Mouse (Mus musculus): Measurements from ENCODE around the gene Rapgef1. TPM values are rescaled to one million over a fixed set of nuclear protein-coding genes. Genes with fewer than 3 reads are reported as not detected.
A peak's percentile ranks its signal among the peaks of the same experiment; 100 is the strongest.

The Rapgef1 gene
- polyA plus RNA-seq, 1 experiment from 2014 or later: 15.9 TPM

DNA sequence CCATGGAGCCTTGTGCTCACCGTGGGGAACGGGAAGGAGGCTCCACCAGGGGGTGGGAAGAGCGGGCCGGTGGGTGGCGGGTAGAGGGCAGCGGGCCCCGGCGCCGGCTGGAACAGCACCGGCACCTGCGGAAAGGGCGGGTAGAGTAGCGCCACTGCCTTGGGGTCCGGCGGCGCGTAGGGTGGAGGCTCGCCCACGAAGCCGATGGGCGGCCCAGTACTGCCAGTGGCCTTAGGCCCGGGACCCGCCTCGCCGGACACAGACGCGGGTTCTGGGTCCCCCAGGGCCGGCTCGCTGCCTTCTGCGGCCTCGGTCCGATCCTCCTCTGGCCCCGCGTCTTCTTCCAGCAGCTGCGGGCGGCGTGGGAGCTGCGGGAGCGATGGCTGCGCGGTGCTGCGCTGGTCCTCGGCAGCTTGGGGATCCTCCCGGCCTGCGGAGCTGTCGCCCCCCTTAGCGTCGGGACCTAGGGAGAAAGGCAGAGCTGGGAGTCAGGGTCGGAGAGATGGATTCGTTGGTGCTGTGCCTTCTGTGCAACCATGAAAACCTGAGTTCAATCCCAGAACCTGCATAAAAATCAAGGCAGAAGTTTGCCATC lies 127.8 kb downstream of the Rapgef1 start:
- no peak overlapping the region for H3K27ac ChIP-seq

DNA sequence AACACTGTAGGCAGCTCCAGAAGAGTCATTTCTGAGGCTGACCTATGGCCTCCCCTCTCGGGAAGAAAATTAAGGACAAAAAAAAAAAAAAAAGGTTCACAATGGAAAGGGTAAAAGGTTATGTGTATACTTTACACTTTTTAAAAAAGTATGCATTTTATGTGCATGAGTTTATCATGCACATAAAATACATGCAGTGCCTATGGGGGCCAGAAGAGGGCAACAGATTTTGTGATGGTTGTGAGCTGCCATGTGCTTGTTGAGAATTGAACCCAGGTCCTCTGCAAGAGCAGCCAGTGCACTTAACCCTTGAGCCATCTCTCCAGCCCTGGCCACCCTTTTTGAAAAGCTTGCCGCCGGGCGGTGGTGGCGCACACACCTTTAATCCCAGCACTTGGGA lies 128.3 kb downstream of the Rapgef1 start:
- peak overlapping the region; percentile 67 for H3K4me2 ChIP-seq (replicated peaks)
- no peaks in the 10 kb centered on the region for H3K36me3 ChIP-seq
- peaks cover 81% of the 10 kb centered on the region for H3K27me3 ChIP-seq
- H3K9me3 ChIP-seq: no peaks in the 10 kb centered on the region
- peaks cover 17% of the 10 kb centered on the region for H3K4me1 ChIP-seq
- peak overlapping the region; percentile 41; the same call in 1 of the 2 replicates for H3K4me3 ChIP-seq
- no peak overlapping the region for H3K9ac ChIP-seq
- ATAC-seq (ENCODE audit: low FRiP score, low read depth): no peak
- H3K27ac ChIP-seq: no peak overlapping the region
- 52% methylated on average over 5 of the region's 5 CpGs for WGBS

More for the DNA sequence above, 127.8 kb downstream of the Rapgef1 start:
- Histone ChIP-seq H3K4me3 (peak overlapping the region; percentile 41), H3K36me3 (no peaks in the 10 kb centered on the region), H3K9me3 (no peaks in the 10 kb centered on the region), H3K9ac (peak overlapping the region; percentile 59), H3K4me2 (replicated peaks) (peak overlapping the region; percentile 67), H3K27me3 (peaks cover 76% of the 10 kb centered on the region), H3K4me1 (peaks cover 17% of the 10 kb centered on the region)
- ATAC-seq (ENCODE audit: low FRiP score, low read depth): no peak
- 2% methylated on average over 48 of the region's 50 CpGs for WGBS

DNA sequence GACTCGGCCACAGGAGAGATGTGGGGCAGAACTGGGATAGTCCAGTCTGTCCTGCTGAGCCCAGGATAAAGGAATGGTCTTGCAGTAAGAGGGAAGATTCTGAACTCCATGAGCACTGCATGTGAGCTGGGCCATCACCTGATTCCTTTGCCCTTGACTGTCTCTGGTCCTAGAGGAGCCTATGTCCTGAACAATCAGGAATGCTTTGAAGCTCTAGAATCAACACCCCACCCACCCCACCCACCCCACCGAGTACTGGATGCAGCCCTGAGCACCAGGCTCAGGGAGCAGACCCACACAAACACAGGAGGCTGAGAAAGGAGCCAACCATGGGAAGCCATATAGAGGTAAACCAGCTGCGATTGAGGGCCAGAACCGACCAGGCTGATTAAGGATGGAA lies 129.0 kb downstream of the Rapgef1 start:
- H3K4me1 ChIP-seq: peaks cover 17% of the 10 kb centered on the region
- no peak for ATAC-seq (ENCODE audit: low FRiP score, low read depth)
- H3K4me2 ChIP-seq (replicated peaks): no peak overlapping the region
- 88% methylated on average over 4 of the region's 4 CpGs for WGBS
- H3K27me3 ChIP-seq: peaks cover 88% of the 10 kb centered on the region
- no peaks in the 10 kb centered on the region for H3K9me3 ChIP-seq
- H3K9ac ChIP-seq: no peak overlapping the region
- H3K4me3 ChIP-seq: no peak overlapping the region
- no peaks in the 10 kb centered on the region for H3K36me3 ChIP-seq
- H3K27ac ChIP-seq: no peak overlapping the region

DNA sequence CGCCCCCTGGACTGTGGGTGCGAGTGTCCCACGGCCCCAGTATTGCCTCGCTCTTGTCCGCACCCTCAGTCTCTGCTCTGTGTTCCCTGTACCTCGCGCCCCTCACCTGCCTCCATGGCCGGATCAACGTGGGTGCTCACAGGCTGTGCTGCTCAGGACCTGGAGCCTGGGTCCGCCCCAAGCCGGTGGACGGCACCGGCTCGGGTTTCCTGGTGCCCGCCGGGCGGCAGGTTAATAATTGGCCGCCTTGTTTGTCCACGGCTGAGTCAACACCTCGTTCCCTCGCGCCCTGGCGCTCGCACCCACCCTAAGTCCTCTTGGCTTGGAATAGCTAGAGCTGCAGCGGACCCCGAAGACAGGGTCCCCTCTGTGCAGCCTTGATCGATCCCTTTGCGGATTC lies 132.0 kb downstream of the Rapgef1 start, which contains the start of gene Gm13420:
Gm13420 (minus strand) TSS at position 189 of the 400 bp plus-strand sequence.
- Histone ChIP-seq H3K4me2 (replicated peaks) (peak within 1 kb of the TSS; percentile 44), H3K4me3 (peak within 1 kb of the TSS; percentile 21), H3K4me1 (peaks cover 17% of the 10 kb centered on the region), H3K27ac (no peak within 1 kb of the TSS), H3K36me3 (no peaks in the 10 kb centered on the region), H3K27me3 (peaks cover 72% of the 10 kb centered on the region), H3K9me3 (no peaks in the 10 kb centered on the region), H3K9ac (0 out of 2 replicates have a peak within 1 kb of the TSS, but pooled peaks have one; percentile 19)
- ATAC-seq (ENCODE audit: low FRiP score, low read depth): no peak; the same call in 1 of the 2 replicates
- 6% methylated on average over 28 of the region's 28 CpGs for WGBS

DNA sequence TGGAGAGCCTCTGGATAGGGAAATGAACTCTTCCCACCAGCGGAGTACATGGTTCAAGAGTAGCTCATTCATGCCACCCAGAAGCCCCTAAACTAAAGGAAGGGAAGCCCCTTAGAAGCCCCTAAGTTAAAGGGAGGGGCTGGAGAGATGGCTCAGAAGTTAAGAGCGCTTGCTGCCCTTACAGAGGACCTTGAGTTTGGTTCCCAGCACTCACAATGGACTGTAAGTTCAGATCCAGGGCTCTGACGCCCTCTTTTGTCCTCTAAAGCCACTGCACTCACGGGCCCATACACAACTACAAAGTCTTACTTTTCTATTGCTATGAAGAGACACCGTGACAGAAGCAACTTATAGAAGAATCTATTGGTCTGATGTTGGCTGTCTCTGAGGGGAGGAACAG lies 132.9 kb downstream of the Rapgef1 start:
- Histone ChIP-seq H3K9ac (no peak overlapping the region), H3K27me3 (peaks cover 65% of the 10 kb centered on the region), H3K4me2 (replicated peaks) (no peak overlapping the region), H3K27ac (no peak overlapping the region), H3K4me3 (no peak overlapping the region), H3K9me3 (no peaks in the 10 kb centered on the region), H3K4me1 (peaks cover 12% of the 10 kb centered on the region), H3K36me3 (no peaks in the 10 kb centered on the region)
- 81% methylated on average over 5 of the region's 5 CpGs for WGBS
- no peak for ATAC-seq (ENCODE audit: low FRiP score, low read depth)

DNA sequence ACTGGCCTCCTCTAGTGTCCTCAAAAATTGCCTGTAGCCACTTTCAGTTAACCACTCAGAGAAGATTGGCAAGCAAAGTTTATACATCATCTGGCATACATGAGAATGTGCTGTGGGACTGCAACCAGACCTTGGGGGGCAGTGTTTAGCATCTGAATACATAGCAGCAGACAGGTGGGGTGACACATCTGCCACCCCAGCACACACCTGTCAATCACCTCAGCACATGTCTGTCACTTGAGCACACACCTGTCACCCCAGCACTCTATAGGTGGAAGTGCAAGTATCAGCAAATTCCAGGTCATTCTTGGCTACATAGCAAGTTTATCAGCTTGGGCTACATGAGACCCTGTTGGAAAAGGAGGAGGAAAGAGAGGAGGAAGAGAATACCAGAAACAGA lies 136.2 kb downstream of the Rapgef1 start:
- Histone ChIP-seq H3K4me2 (replicated peaks) (no peak overlapping the region), H3K9ac (no peak overlapping the region), H3K4me3 (no peak overlapping the region), H3K9me3 (no peaks in the 10 kb centered on the region), H3K27me3 (peaks cover 35% of the 10 kb centered on the region), H3K4me1 (peaks cover 10% of the 10 kb centered on the region; the same call in 1 of the 2 replicates), H3K36me3 (no peaks in the 10 kb centered on the region), H3K27ac (no peak overlapping the region)
- ATAC-seq (ENCODE audit: low FRiP score, low read depth): no peak

DNA sequence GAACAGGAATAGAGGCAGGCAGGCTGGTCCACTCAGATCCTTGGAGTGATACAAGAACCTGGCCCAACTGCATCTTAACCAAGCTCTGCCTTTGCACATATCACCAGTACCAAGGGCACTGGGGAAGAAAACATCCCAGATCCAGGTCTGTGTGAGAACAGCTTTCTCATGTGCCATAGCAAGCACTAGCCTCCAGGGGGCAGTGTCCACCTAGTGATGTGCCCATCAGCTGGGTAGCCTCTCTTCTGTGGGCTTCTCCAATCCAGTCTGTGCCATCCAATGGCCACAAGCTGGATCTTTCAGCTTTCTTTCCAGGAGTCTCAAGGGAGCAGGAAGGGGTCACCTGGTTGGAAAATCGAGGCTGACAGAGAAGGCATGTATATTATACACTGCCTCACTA lies 145.3 kb downstream of the Rapgef1 start:
- Histone ChIP-seq H3K9ac (no peak overlapping the region), H3K27me3 (no peaks in the 10 kb centered on the region; the same call in 1 of the 2 replicates), H3K4me3 (no peak overlapping the region), H3K9me3 (no peaks in the 10 kb centered on the region), H3K27ac (no peak overlapping the region), H3K4me2 (replicated peaks) (no peak overlapping the region), H3K36me3 (no peaks in the 10 kb centered on the region), H3K4me1 (no peaks in the 10 kb centered on the region)
- ATAC-seq (ENCODE audit: low FRiP score, low read depth): no peak
- 0% methylated on average over 1 of the region's 1 CpGs for WGBS

DNA sequence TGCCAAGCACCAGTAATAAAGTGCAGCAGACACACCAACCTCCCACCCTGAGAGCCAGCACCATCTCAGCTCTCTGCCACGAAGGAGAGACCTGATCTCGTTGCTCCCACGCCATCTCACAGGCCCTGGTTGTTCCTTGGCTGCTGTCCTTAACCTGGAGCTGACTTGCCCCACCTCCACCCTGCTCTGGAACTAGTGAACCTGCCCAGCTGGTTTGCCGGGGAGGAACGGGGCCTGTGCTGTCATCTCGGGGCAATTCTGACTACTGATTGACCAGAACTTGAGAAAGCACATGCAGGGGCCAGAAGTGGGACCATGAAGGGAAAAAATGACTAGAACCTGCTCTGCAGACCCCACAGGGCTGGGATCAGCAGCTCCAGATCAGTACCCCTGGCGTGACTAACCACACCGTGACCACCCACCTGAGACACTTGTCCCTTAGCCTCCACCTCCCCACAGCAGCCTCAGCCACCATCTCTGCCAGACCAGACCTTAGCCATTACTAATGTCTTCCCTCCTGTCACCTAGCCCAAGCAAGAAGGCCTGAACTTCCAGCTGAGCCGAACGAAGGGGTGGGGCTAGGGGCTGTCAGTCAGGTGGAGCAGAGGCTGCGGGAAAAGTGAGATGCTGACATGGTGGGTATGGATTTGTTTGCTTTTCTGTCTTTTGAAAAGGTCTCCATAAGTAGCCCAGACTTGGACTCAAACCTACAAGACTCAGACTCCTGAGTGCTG lies 148.6 kb downstream of the Rapgef1 start:
- Histone ChIP-seq H3K36me3 (peaks cover 9% of the 10 kb centered on the region), H3K27ac (no peak overlapping the region), H3K9ac (no peak overlapping the region; the same call in 1 of the 2 replicates), H3K4me2 (replicated peaks) (no peak overlapping the region), H3K4me1 (no peaks in the 10 kb centered on the region), H3K9me3 (no peaks in the 10 kb centered on the region), H3K4me3 (no peak overlapping the region), H3K27me3 (no peaks in the 10 kb centered on the region; the same call in 1 of the 2 replicates)
- ATAC-seq (ENCODE audit: low FRiP score, low read depth): no peak
- 61% methylated on average over 11 of the region's 11 CpGs for WGBS

DNA sequence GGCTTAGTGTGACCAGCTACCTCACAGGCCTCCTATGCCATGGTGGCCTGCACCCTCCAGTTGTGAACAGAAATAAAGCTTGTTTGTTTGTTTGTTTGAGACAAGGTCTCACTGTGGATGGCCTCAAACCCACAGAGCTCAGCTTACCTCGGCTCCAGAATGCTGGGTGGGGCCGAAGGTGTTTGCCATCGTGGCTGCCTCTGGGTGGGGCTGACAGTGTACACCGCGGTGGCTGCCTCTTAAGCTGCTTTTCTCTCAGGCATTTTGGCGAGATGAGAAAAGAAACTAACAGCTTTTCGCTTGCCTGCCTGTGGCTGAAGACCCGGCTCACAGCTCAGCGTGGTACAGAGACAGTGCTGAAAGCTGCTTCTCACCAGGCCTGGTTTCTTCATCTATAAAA lies 149.4 kb downstream of the Rapgef1 start:
- H3K27me3 ChIP-seq: no peaks in the 10 kb centered on the region
- H3K27ac ChIP-seq: no peak overlapping the region
- no peak for ATAC-seq (ENCODE audit: low FRiP score, low read depth)

DNA sequence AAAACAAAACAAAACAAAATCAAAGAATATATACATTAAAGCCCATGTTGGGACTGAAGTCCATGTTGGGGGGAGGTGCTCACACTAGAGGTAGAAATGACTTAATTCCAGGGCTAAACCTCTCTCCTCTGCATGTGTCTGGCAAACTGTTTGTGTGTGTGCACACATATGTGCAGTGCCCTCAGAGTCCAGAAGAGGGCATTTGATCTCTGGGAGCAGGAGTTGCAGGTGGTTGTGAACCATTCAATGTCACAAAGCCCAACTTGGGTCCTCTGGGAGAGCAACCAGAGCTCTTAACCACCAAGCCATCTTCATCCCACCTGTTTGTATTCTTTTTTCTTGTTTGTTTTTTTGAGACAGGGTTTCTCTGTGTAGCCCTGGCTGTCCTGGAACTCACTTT lies 150.6 kb downstream of the Rapgef1 start:
- H3K4me2 ChIP-seq (replicated peaks): no peak overlapping the region
- no peaks in the 10 kb centered on the region for H3K9me3 ChIP-seq
- H3K27ac ChIP-seq: no peak overlapping the region
- H3K9ac ChIP-seq: no peak overlapping the region
- peaks cover 25% of the 10 kb centered on the region for H3K36me3 ChIP-seq
- H3K27me3 ChIP-seq: no peaks in the 10 kb centered on the region
- no peak for ATAC-seq (ENCODE audit: low FRiP score, low read depth)
- H3K4me1 ChIP-seq: no peaks in the 10 kb centered on the region
- no peak overlapping the region for H3K4me3 ChIP-seq

More for the DNA sequence above, 149.4 kb downstream of the Rapgef1 start:
- Histone ChIP-seq H3K4me1 (no peaks in the 10 kb centered on the region), H3K4me3 (no peak overlapping the region), H3K9ac (no peak overlapping the region), H3K4me2 (replicated peaks) (no peak overlapping the region), H3K9me3 (no peaks in the 10 kb centered on the region), H3K36me3 (peaks cover 16% of the 10 kb centered on the region)
- WGBS: 64% methylated on average over 9 of the region's 9 CpGs

DNA sequence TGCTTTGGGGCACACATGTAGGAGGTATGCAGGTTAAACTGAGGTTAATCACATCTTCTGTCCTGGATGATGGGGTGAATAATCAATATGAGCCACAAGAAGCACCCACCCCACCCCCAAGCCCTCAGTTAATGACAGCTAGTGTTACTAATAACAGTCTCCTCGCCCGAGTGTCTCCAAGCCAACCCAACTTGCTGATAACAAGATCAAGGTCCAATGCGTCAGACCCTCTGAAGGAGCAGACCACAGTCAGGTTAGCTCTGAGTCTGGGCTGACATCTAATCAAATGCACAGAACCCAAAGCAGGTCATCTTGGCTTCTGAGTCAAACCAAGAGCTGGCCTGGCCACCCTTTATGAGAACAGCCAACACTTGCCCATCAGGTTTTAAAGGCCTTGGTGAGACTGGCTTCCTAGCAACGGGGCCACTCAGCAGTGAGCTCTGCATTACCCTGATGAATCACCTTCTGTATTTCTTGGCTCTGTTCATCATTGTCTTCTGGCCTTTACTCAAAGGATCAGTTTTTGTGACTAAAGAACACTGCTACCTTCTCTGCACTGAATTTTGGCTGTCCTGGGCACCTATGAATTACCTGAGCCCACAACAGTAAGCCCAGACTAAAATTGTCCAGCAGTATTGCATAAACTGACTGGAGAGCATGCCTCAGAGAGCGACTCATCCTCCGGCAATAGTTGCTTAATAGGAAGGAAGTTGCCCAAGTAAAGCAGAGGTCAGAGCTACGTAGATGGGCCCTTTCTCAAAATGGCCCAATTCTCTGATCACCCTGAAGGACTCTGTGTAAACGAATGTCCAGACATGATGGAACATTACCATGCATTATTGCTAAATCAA lies 152.3 kb downstream of the Rapgef1 start:
- no peak overlapping the region for H3K9ac ChIP-seq
- no peak overlapping the region for H3K4me3 ChIP-seq
- H3K4me2 ChIP-seq (replicated peaks): no peak overlapping the region
- WGBS: 82% methylated on average over 8 of the region's 8 CpGs
- peaks cover 38% of the 10 kb centered on the region for H3K36me3 ChIP-seq
- H3K4me1 ChIP-seq: no peaks in the 10 kb centered on the region
- no peaks in the 10 kb centered on the region for H3K27me3 ChIP-seq
- H3K27ac ChIP-seq: no peak overlapping the region
- no peaks in the 10 kb centered on the region for H3K9me3 ChIP-seq
- ATAC-seq (ENCODE audit: low FRiP score, low read depth): no peak

DNA sequence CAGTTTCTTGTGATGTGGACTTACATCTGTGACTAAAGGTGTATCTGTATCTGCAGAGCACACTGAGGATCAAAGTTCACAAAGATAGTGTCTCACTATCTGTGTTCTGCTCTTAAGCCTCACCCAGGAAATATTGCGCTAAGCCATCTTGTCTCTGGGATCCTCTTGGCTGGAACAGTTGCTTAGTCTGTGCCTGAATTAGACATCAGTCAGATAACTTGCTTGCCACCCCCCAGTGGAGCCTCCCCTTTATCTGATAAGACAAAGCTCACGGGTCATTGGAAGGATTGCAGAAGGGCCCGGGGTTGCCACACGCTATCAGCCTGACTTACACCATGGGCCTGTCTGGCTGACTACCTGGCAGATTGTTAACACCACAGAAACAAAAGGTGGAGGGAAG lies 153.8 kb downstream of the Rapgef1 start:
- H3K27me3 ChIP-seq: no peaks in the 10 kb centered on the region
- H3K4me3 ChIP-seq: no peak overlapping the region
- H3K36me3 ChIP-seq: peaks cover 53% of the 10 kb centered on the region
- H3K4me1 ChIP-seq: no peaks in the 10 kb centered on the region
- no peak for ATAC-seq (ENCODE audit: low FRiP score, low read depth)
- no peak overlapping the region for H3K27ac ChIP-seq
- no peaks in the 10 kb centered on the region for H3K9me3 ChIP-seq
- H3K9ac ChIP-seq: no peak overlapping the region
- H3K4me2 ChIP-seq (replicated peaks): no peak overlapping the region
- 93% methylated on average over 4 of the region's 4 CpGs for WGBS

Data from limb, embryonic 13.5 days (tissue).